Mouse (Mus musculus) MEL (cell line): ENCODE measurements around the gene Tmsb15a. TPM values are rescaled to one million over a fixed set of nuclear protein-coding genes. Genes with fewer than 3 reads are reported as not detected.

Source experiments
- DNase-seq: peaks from one replicate; pipeline ENCODE4 v3.0.0; 2011; ENCODE audit warnings: low read depth, low spot score
- H3K27ac ChIP-seq: 2 replicates; pipeline ENCODE4 v1.5.1; 2012; ENCODE audit warnings: low read depth, mild to moderate bottlenecking, control low read depth, low read length, moderate library complexity; ENCODE audit not compliant: control insufficient read depth
- H3K27me3 ChIP-seq, 2 experiments: fragments of 150-350 bp in 1 of 2; sonication (generic) in 1 of 2; 2 replicates each; pipeline ENCODE4 v1.6.1; 2012; ENCODE audit warnings: low read length in 2 of 2, mild to moderate bottlenecking in 2 of 2, improper control_type of control experiment in 1 of 2, moderate library complexity in 1 of 2; ENCODE audit not compliant: insufficient read depth in 2 of 2, control insufficient read depth in 1 of 2
- H3K36me3 ChIP-seq, 2 experiments: 2 replicates each; pipeline ENCODE4 v1.6.1; 2012 to 2014; ENCODE audit warnings: low read length in 2 of 2, improper control_type of control experiment in 1 of 2, inconsistent platforms in 1 of 2, mild to moderate bottlenecking in 1 of 2; ENCODE audit not compliant: insufficient read depth in 2 of 2, control insufficient read depth in 1 of 2
- H3K4me1 ChIP-seq, 2 experiments: fragments of 150-350 bp in 1 of 2; sonication (generic) in 1 of 2; 2 replicates each; pipeline ENCODE4 v1.6.1; 2012; ENCODE audit warnings: low read length in 2 of 2, improper control_type of control experiment in 1 of 2, mild to moderate bottlenecking in 1 of 2; ENCODE audit not compliant: insufficient read depth in 2 of 2, control insufficient read depth in 1 of 2
- H3K4me3 ChIP-seq, 2 experiments: fragments of 150-350 bp in 1 of 2; sonication (generic) in 1 of 2; 2 replicates each; pipeline ENCODE4 v1.5.1; 2012; ENCODE audit warnings: low read depth in 2 of 2, low read length in 2 of 2, mild to moderate bottlenecking in 2 of 2, moderate library complexity in 2 of 2, control low read depth in 1 of 2, improper control_type of control experiment in 1 of 2; ENCODE audit not compliant: control insufficient read depth in 1 of 2, insufficient read depth in 1 of 2
- H3K79me2 ChIP-seq: 2 replicates; pipeline ENCODE4 v1.6.1; 2012; ENCODE audit warnings: mild to moderate bottlenecking, low read length, moderate library complexity; ENCODE audit not compliant: control insufficient read depth, poor library complexity, insufficient read depth
- H3K9ac ChIP-seq: 2 replicates; pipeline ENCODE4 v1.6.1; 2012; ENCODE audit warnings: low read depth, mild to moderate bottlenecking, control low read depth, low read length, moderate library complexity; ENCODE audit not compliant: control insufficient read depth, poor library complexity, severe bottlenecking
- H3K9me3 ChIP-seq: fragments of 150-350 bp; sonication (generic); replicated peaks from 2 replicates; pipeline ENCODE4 v1.6.1; 2012; ENCODE audit warnings: mild to moderate bottlenecking, low read length, improper control_type of control experiment, moderate library complexity; ENCODE audit not compliant: insufficient read depth
- CHD1 ChIP-seq: IDR thresholded peaks from 2 replicates; pipeline ENCODE4 v1.6.1; 2012; ENCODE audit warnings: low read depth, mild to moderate bottlenecking, inconsistent platforms, low read length, improper control_type of control experiment
- CHD2 ChIP-seq: IDR thresholded peaks from 2 replicates; pipeline ENCODE4 v1.6.1; 2011; ENCODE audit warnings: low read length, improper control_type of control experiment
- CTCF ChIP-seq, 3 experiments: IDR thresholded peaks in 2 of 3; conservative IDR thresholded peaks in 1 of 3; 2 replicates each; pipeline ENCODE4 v1.5.1; 2011 to 2012; ENCODE audit warnings: low read length in 3 of 3, low read depth in 2 of 3, mild to moderate bottlenecking in 2 of 3, improper control_type of control experiment in 1 of 3, inconsistent platforms in 1 of 3, mixed read lengths in 1 of 3, moderate library complexity in 1 of 3; ENCODE audit not compliant: control insufficient read depth in 1 of 3, insufficient read depth in 1 of 3, poor library complexity in 1 of 3, severe bottlenecking in 1 of 3
- GABPA ChIP-seq: IDR thresholded peaks from 2 replicates; pipeline ENCODE4 v1.6.1; 2012; ENCODE audit warnings: low read depth, mild to moderate bottlenecking, inconsistent platforms, low read length, improper control_type of control experiment, moderate library complexity
- KAT2A ChIP-seq: conservative IDR thresholded peaks from 2 replicates; pipeline ENCODE4 v1.6.1; 2012; ENCODE audit warnings: low read depth, low read length, improper control_type of control experiment, inconsistent platforms
- MAFK ChIP-seq: IDR thresholded peaks from 2 replicates; pipeline ENCODE4 v1.6.1; 2011; ENCODE audit warnings: low read depth, mild to moderate bottlenecking, low read length, improper control_type of control experiment, borderline replicate concordance
- MAX ChIP-seq: IDR thresholded peaks from 2 replicates; pipeline ENCODE4 v1.6.1; 2011; ENCODE audit warnings: low read length, improper control_type of control experiment
- MXI1 ChIP-seq: IDR thresholded peaks from 2 replicates; pipeline ENCODE4 v1.6.1; 2011; ENCODE audit warnings: mild to moderate bottlenecking, low read depth, low read length, improper control_type of control experiment
- NRF1 ChIP-seq: IDR thresholded peaks from 2 replicates; pipeline ENCODE4 v1.6.1; 2014; ENCODE audit warnings: low read depth, mild to moderate bottlenecking, inconsistent platforms, low read length, improper control_type of control experiment, moderate library complexity; ENCODE audit not compliant: poor library complexity, insufficient read depth, severe bottlenecking
- POLR2A ChIP-seq, 2 experiments: IDR thresholded peaks; 2 replicates each; pipeline ENCODE4 v1.6.1; 2011 to 2012; ENCODE audit warnings: low read length in 2 of 2, mild to moderate bottlenecking in 2 of 2, control low read depth in 1 of 2, improper control_type of control experiment in 1 of 2, low read depth in 1 of 2, moderate library complexity in 1 of 2; ENCODE audit not compliant: control insufficient read depth in 1 of 2, insufficient read depth in 1 of 2, poor library complexity in 1 of 2
- RCOR1 ChIP-seq: IDR thresholded peaks from 2 replicates; pipeline ENCODE4 v1.6.1; 2012; ENCODE audit warnings: low read depth, mild to moderate bottlenecking, inconsistent platforms, low read length, improper control_type of control experiment
- TAL1 ChIP-seq: IDR thresholded peaks from 2 replicates; pipeline ENCODE4 v1.6.1; 2012; ENCODE audit warnings: mild to moderate bottlenecking, inconsistent platforms, low read length, moderate library complexity, mixed read lengths
- TBP ChIP-seq: IDR thresholded peaks from 2 replicates; pipeline ENCODE4 v1.8.0; 2011; ENCODE audit warnings: low read depth, low read length, improper control_type of control experiment
- USF2 ChIP-seq, 2 experiments: IDR thresholded peaks; 2 replicates each; pipeline ENCODE4 v1.6.1; 2011 to 2012; ENCODE audit warnings: improper control_type of control experiment in 2 of 2, low read length in 2 of 2, borderline replicate concordance in 1 of 2, inconsistent platforms in 1 of 2, low read depth in 1 of 2, mild to moderate bottlenecking in 1 of 2; ENCODE audit not compliant: insufficient read depth in 1 of 2
- ZC3H11A ChIP-seq: IDR thresholded peaks from 2 replicates; pipeline ENCODE4 v1.6.1; 2012; ENCODE audit warnings: low read depth, mild to moderate bottlenecking, inconsistent platforms, low read length, improper control_type of control experiment
- ZKSCAN1 ChIP-seq: IDR thresholded peaks from 2 replicates; pipeline ENCODE4 v1.6.1; 2012; ENCODE audit warnings: low read depth, mild to moderate bottlenecking, inconsistent platforms, low read length, improper control_type of control experiment, moderate library complexity
- ZMIZ1 ChIP-seq: IDR thresholded peaks from 2 replicates; pipeline ENCODE4 v1.6.1; 2012; ENCODE audit warnings: low read depth, mild to moderate bottlenecking, inconsistent platforms, low read length, improper control_type of control experiment, moderate library complexity
- polyA plus RNA-seq, 2 experiments: library from polyadenylated mRNA; stranded (reverse) in 1 of 2; unstranded in 1 of 2; fragments of >175 nt in 1 of 2; fragments of >200 nt in 1 of 2; gene quantifications; 2 replicates each; pipeline versions ENCODE4 v1.2.1 to v1.2.4; 2012; ENCODE audit warnings: low replicate concordance in 2 of 2, low read depth in 1 of 2; ENCODE audit not compliant: insufficient read length in 2 of 2, insufficient read depth in 1 of 2, missing spikeins in 1 of 2
- total RNA-seq: library from RNA; depleted of rRNA; stranded (reverse); fragments of 300-350 nt; gene quantifications from 2 replicates; pipeline ENCODE4 v1.2.3, GENCODE M21; 2012; rRNA removed

The Tmsb15a gene
- total and polyA plus RNA-seq, 3 experiments, result not detected

DNA sequence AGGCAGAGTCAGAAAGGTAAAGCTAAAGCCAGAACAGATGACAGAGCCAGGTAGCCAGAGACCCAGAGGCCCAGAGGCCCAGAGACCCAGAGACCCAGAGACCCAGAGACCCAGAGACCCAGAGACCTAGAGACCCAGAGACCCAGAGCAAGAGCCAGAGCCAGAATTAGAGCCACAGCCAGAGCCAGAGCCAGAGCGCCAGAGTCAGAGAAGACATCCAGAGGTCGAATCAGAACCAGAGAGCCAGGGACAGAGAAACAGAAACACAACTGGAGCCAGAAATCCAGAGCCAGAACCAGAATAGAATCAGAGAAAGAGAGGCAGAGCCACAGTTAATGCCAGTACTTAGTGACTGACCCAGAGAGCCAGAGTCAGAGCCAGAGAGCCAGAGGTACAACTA is 43.2 kb downstream of the Tmsb15a start:
- Histone ChIP-seq H3K27ac (no peak overlapping the region), H3K4me1 (no peaks in the 10 kb centered on the region), H3K27me3 (no peaks in the 10 kb centered on the region), H3K9ac (no peak overlapping the region), H3K36me3 (no peaks in the 10 kb centered on the region), H3K4me3 (no peak overlapping the region), H3K9me3 (no peaks in the 10 kb centered on the region), H3K79me2 (no peaks in the 10 kb centered on the region)
- DNase-seq, result no peak
- TF ChIP-seq KAT2A, result no peak
- TF ChIP-seq CHD2, result no peak
- TF ChIP-seq ZKSCAN1, result no peak
- TF ChIP-seq MAFK, result no peak
- TF ChIP-seq POLR2A (IDR thresholded peaks at IDR 0.05; ENCODE audit: control insufficient read depth in 1 of 2, insufficient read depth in 1 of 2, low read depth in 1 of 2, low read length in 2 of 2, poor library complexity in 1 of 2), result no peak
- TF ChIP-seq TAL1, result no peak
- TF ChIP-seq RCOR1, result no peak
- no peak for TF ChIP-seq ZMIZ1
- TF ChIP-seq CTCF (IDR thresholded peaks at IDR 0.05 in 2 of 3, conservative IDR thresholded peaks at IDR 0.05 in 1 of 3; ENCODE audit: control insufficient read depth in 1 of 3, insufficient read depth in 1 of 3, low read depth in 2 of 3, low read length in 3 of 3, poor library complexity in 1 of 3, severe bottlenecking in 1 of 3), result no peak
- no peak for TF ChIP-seq MAX
- no peak for TF ChIP-seq GABPA
- no peak for TF ChIP-seq ZC3H11A
- TF ChIP-seq CHD1, result no peak
- TF ChIP-seq TBP, result no peak
- no peak for TF ChIP-seq NRF1
- no peak for TF ChIP-seq MXI1
- no peak for TF ChIP-seq USF2 (IDR thresholded peaks at IDR 0.05; ENCODE audit: borderline replicate concordance in 1 of 2, insufficient read depth in 1 of 2, low read depth in 1 of 2, low read length in 2 of 2)

Other genes with a start within 250 kb of the Tmsb15a start
- not detected in 2 replicates for gene AV320801, start 230.7 kb downstream of the Tmsb15a start, total RNA-seq
- gene AV320801, start 230.7 kb downstream of the Tmsb15a start, polyA plus RNA-seq, result not detected
- 0.12 and 0.23 TPM in 2 replicates for gene Nxf7, start 126.5 kb downstream of the Tmsb15a start, total RNA-seq
- 10 to 100 TPM in 1 of 2 experiments, not detected in 1; 11.3 TPM for gene Nxf7, start 126.5 kb downstream of the Tmsb15a start, polyA plus RNA-seq
- not detected in 2 replicates for gene Prame, start 97.6 kb downstream of the Tmsb15a start, total RNA-seq
- not detected for gene Prame, start 97.6 kb downstream of the Tmsb15a start, polyA plus RNA-seq
- not detected in 2 replicates for gene Tcp11x2, start 31.5 kb downstream of the Tmsb15a start, total RNA-seq
- under 1 TPM in 1 of 2 experiments, not detected in 1; 0.04 TPM for gene Tcp11x2, start 31.5 kb downstream of the Tmsb15a start, polyA plus RNA-seq
- 8.4 and 8.6 TPM in 2 replicates for gene Armcx5, start 17.5 kb upstream of the Tmsb15a start, total RNA-seq
- gene Armcx5, start 17.5 kb upstream of the Tmsb15a start, polyA plus RNA-seq, result 1 to 10 TPM in 1 of 2 experiments, not detected in 1; 8.6 TPM
- gene Gprasp1, start 17.5 kb upstream of the Tmsb15a start, total RNA-seq, result 13.3 and 13.8 TPM in 2 replicates
- 10 to 100 TPM in 1 of 2 experiments, not detected in 1; 25.0 TPM for gene Gprasp1, start 17.5 kb upstream of the Tmsb15a start, polyA plus RNA-seq
- not detected in 2 replicates for gene Bhlhb9, start 72.3 kb upstream of the Tmsb15a start, total RNA-seq
- under 1 TPM in 1 of 2 experiments, not detected in 1; 0.01 TPM for gene Bhlhb9, start 72.3 kb upstream of the Tmsb15a start, polyA plus RNA-seq
- gene Gprasp2, start 113.8 kb upstream of the Tmsb15a start, total RNA-seq, result not detected in 2 replicates
- gene Gprasp2, start 113.8 kb upstream of the Tmsb15a start, polyA plus RNA-seq, result under 1 TPM in 1 of 2 experiments, not detected in 1; 0.31 TPM